Mouse (Mus musculus): ENCODE data around the gene Nxpe4.
"Not testable (repeated sequence)": the region's sequence is repeated elsewhere in the genome, so short reads cannot be mapped to it uniquely, and the experiment has no call there.

Gene Nxpe4

DNA sequence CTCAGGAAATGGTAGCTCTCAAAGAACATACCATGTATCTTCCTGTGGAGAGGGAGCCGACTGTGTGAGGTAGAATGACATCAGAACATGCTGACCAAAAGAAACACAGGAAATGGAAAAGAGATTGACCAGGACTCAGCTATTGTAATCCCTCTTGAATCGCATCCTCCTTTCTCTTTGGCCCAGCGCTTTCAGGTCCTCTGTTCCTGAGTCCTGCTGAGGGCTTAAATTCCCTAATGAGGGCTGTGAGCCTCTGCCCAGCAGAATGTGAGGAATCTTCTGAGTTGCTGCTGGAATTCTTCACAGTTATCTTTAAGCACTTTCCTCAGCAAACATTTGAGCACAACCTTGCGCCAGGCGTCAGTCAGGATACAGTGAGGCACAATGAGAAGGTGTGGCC is 78.6 kb downstream of the Nxpe4 start:
- DNase-seq (ENCODE audit: low spot score): no peak

GRCm38 (mm10) chr9:48241791-48242190 is 80.0 kb downstream of the Nxpe4 start:
- DNase-seq (ENCODE audit: low spot score): no peak

DNA sequence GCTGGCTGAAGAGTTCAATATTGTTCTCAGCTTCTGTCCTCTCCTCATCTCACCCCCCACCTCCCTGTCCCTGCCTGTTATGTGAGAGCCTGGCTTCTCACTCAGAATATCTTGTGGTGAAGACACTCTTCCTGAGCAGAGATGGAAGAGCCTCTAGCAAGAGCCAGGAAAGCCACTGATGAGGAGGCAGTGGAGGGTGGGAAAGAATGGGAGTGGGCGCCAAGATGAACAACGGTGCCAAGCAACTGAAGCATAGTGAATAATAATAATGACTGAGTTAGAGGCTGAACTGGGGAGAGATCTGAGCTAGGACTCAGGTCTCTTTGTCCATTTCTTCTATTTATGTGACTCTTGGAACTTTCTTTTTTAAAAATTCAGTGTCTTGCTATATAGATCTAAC is 80.9 kb downstream of the Nxpe4 start:
- DNase-seq (ENCODE audit: low spot score): no peak

DNA sequence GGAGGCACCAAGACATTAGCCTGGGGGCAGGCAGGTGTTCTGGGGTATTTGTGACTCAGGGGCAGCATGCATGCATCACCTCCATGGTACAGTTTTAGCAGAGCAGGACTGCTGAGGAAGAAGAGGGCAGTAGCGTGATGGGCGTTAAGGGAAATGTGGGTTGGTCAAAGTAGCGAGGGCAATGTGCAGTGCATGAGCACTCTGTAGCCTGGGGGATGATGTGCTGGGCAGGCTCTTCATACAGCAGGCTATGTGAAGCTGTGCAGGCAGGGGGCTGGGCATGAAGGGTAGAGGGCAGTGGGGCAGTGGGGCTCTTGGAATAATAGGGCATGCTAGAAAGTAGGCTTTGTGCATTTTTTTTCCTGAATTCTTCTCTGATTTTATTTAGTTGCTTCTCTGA is 82.4 kb downstream of the Nxpe4 start:
- no peak for DNase-seq (ENCODE audit: low spot score)

DNA sequence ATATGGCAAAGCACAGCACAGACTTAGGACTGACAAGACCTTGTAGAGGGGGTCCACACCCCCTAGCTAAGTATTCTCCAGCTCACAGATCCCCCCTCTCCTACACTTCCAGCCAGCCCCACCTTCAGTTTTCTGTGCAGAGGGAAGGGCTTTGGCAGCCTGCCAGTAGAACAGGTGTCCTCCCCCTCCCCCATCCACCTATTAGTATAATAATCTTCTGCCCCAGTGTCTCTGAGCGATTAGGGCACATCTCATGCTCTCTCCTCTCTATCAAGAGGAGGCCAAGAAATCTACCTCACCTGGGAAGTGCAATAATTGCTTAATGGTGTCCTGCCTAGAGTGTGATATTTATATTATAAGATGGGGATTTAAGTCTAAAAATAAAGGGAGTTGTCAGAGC is 83.7 kb downstream of the Nxpe4 start:
- DNase-seq (ENCODE audit: low spot score): no peak

DNA sequence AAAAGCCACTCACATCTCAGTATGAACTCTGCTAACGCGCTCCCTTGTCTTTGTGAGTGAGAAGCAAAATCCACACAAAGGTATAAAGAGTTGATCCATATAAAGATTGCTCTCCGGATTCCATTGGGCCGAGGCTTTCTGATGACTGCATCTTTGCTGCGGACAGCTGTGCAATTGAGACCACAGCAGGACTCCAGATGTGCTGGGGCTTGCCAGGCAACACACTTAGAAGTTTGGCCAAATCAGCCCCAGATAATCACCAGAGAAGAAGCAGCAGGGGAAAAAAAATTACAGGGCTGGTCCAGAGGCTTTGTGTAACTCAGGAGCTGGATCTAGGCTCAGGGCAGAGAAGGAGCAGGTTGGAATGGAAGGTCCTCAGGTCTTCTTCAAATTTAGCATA is 85.5 kb downstream of the Nxpe4 start:
- DNase-seq (ENCODE audit: low spot score): no peak

GRCm38 (mm10) chr9:48252236-48252635 is 90.4 kb downstream of the Nxpe4 start:
- no peak for DNase-seq (ENCODE audit: low spot score)

- no peak for DNase-seq (ENCODE audit: low spot score)
Observed at GRCm38 (mm10) chr9:48257001-48257400, 95.2 kb downstream of the Nxpe4 start.

- peak; percentile 22 for DNase-seq (ENCODE audit: low spot score)
Observed at GRCm38 (mm10) chr9:48257741-48258423, 96.1 kb downstream of the Nxpe4 start.

- DNase-seq (ENCODE audit: low spot score): no peak
Observed at GRCm38 (mm10) chr9:48264616-48265015, 102.8 kb downstream of the Nxpe4 start.

- DNase-seq (ENCODE audit: low spot score): no peak
Observed at GRCm38 (mm10) chr9:48265491-48265890, 103.7 kb downstream of the Nxpe4 start.

DNA sequence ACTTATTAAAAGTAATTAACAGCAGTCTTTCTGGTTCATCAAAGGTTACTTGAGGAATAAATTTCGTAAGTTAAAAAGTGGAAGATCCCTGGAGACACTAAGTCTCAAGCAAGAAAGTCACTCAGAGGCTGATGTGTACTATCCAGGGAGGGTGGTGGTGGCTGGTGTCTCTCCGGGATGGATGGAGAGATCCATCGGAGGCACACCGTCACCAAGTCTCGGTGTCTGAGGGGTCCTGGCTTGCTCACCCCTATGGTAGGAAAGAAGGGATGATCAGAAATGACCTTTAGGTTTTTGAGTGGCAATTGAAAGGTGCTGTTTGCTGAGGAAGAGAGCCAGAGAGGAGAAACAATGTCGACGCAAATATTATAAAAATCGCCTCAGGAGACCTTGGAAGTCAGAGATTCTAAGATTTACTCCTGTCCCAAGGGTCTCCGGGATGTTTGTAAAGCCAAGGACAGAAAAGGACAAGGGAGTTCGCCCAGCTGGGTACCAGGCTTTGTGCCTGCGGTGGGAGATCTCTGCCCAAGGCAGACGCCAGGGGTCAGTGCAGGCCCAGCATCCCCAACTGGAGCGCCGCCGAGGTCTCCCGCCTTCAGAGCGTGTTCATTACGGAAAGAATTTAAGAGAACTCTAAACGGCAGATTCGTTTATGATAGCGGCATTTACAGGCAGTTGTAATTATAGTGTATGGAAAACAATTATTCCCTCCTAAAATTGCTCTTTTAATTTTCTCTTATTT is 104.6 kb downstream of the Nxpe4 start:
- DNase-seq (ENCODE audit: low spot score): peak; percentile 81

DNA sequence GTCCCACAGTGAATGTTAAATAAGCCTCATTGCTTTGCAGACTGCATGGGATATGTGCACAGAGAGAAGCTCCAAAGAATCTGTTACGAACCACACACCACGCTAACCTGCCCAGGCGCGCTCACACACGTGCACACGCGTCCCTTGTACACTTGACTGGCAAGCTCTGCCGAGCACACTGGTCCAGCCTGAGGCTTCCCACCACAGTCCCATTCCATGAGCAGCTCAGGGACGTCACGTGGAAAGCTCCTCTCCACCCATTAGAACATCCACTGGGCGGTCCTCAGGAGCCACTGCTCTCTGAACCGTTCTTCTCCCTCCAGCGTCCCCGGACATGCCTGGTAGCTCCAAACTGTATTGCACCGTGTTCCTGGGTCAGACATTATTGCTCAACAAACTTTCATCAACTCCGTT is 105.2 kb downstream of the Nxpe4 start:
- peak; percentile 43 for DNase-seq (ENCODE audit: low spot score)

GRCm38 (mm10) chr9:48267960-48268359 is 106.1 kb downstream of the Nxpe4 start:
- no peak for DNase-seq (ENCODE audit: low spot score)

DNA sequence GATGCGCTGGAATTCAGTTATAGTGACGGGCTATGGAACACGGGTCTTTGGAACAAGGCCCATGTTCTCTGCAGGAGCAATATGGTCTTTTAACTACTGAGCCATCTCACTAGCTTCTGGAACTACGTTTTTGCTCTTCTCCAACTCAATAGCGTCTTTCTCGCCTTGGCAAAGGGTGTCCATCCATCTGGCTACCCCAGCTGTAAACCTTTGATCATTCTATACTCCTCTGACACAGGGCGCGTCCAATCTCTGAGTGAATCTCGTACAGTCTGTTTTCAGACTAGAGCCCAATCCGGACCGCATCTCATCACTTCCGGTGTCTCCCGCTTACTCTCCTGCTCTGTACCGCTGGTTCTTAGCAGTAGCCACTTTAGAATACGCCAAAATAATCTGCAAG is 115.0 kb downstream of the Nxpe4 start:
- no peak for DNase-seq (ENCODE audit: low spot score)

DNA sequence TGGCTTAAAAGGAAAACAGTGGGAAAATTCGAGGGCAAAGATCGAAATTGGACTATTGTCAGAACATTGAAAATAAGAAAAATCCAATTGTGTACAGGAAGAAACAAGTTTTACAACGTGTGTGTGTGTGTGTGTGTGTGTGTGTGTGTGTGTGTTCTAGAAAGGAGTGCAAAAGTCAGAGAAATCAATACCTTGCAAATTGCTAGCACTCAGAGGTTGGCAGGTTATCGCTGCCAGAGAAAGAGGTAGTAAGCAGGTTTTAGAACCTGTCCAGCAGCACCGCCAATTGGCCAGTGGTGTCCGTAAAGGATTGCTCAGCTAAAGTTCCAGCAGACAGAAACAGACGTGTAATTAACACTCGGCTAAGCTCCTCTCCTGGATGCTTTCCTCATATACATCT is 122.4 kb downstream of the Nxpe4 start:
- DNase-seq (ENCODE audit: low spot score): no peak

- no peak for DNase-seq (ENCODE audit: low spot score)
Observed at GRCm38 (mm10) chr9:48290281-48290680, 128.5 kb downstream of the Nxpe4 start.

DNA sequence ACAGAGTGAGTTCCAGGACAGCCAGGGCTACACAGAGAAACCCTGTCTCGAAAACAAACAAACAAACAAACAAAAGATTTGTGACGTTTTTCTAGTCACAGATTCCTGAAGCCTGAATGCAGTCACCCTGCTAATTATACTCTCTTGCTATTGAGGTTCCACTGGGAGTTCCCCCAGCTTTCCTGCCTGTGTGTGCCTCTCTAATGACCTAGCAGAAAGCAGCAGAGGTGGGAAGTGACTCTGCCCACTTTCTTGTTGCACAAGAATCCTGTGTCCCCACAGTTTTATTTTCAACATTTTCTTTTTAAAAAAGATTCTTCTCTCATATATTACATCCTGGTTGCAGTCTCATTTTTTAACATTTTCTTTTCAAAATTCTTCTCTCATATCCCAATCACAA is 132.9 kb downstream of the Nxpe4 start:
- no peak for DNase-seq (ENCODE audit: low spot score)

DNA sequence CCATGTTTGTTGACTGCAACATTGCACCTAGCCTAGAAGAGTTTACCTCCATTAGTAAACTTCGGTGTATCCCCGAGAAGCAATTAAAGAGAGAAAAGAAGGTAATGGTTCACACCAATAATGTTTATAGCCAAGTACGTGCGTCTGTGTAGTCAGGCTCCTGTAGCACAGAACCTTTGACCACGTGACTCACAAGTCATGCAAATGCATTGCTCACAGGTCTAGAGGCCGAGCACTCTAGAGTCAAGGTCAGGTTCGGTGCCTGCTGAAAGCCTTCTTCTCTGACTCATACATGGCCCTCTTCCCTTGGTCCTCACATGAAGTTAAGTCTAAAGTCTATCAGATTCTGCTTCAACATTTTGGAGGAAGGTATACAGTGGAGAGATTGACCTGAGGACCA is 137.2 kb downstream of the Nxpe4 start:
- no peak for DNase-seq (ENCODE audit: low spot score)

DNA sequence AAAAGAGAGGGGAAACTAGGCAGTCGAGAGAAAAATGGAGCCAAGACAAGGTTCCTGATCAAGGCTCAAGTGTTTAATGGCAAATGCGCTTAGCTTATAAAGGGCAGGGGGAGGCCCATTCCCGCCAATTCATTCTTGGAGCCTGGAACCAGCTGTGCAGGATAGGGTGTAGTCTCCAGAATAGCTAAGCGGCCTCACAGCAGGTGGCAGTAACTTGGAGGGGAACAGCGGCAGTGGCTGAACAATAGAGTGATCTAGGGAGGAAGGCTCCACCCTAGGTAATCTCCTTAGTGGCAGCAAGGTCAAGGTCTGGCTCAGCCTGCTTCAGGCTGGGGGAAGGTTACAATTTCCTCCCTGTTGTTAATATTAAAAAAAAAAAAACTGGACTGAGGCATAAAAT is 141.7 kb downstream of the Nxpe4 start:
- DNase-seq (ENCODE audit: low spot score): not testable (repeated sequence)

DNA sequence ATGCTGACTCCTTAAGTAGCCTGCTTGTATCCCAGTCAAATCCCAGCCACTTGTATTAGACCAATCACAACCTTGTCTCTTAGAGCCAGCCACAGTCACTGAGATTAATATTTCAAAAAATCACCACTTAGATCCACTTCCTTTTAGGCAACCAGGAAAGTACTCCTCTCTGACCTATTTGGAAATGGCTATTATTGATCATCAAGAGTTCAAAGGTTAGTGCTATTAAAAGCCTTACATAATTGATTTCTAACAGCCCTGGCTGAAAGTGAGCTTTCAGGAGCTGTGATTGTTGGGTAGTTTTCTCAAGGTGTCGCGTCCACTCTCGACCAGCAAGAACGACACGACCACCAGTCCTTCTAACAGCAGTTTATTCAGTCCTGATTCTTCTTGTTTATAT is 149.4 kb downstream of the Nxpe4 start:
- no peak for DNase-seq (ENCODE audit: low spot score)

GRCm38 (mm10) chr9:48314194-48314593 is 152.4 kb downstream of the Nxpe4 start:
- no peak for DNase-seq (ENCODE audit: low spot score)

GRCm38 (mm10) chr9:48315825-48316224 is 154.0 kb downstream of the Nxpe4 start:
- DNase-seq (ENCODE audit: low spot score): no peak

DNA sequence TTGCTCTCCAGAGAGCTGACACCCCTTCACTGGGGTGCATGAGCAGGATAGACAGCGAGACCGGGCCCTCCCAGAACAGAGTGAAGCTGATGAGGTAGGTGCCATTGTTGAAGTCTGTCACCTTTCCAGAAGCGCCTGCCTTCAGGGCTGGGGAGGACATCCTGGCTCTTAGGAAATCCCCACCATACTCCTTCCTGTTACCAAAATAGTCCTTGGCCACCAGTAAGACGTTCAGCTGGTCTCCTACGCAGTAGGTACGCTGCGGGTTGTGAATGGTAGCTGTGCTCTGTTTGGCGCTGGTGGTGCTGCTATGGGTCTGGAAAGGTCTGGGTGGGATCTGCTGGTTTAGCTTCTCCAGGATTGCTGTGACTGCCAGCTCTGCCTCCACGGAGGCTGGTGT is 164.5 kb downstream of the Nxpe4 start:
- no peak for DNase-seq (ENCODE audit: low spot score)

All from ovary, postnatal 36 days (tissue).